Mouse (Mus musculus): ENCODE measurements around the gene Slc2a12. TPM values are rescaled to one million over a fixed set of nuclear protein-coding genes. Genes with fewer than 3 reads are reported as not detected.
A peak's percentile ranks its signal among the peaks of the same experiment; 100 is the strongest.

Slc2a12 gene
- polyA plus RNA-seq, 1 experiment = 0.01 TPM

DNA sequence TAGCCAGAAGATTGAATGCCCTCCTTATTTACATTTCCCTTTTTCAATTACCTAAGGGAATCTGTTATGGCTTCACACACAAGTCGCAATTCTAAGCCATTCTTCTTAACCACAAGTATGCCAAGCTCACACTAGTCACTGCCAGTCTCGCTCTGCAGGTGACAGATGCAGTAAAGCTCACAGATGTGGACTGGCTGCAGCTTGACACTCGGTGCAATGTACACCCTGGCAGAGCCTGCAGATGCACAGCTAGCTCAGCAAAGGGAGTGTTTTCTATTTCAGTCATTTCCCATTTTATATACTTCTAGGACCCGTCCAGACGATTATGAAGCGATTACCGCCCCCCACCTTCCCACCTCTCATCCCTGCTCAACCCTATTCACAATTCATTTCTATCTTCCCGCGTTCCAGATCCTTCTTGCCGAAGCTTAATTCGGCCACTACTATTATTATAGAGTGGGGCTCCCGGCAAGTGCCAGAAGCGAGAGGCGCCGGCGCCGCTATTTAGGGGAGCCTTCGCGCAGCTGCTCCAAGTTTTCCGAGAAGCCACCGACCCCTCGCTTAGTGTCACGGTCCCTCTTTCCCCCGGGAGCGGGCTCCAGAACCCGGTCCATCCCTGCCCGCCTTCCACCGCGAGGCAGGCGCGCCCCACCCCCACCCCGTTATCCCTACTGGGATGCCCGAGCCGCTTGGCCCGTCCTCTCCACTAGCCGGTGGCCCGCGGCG is 85.6 kb downstream of the Slc2a12 start:
- peak overlapping the region; percentile 70 for H3K4me2 ChIP-seq (ENCODE audit: low read depth)
- no peaks in the 10 kb centered on the region for H3K27me3 ChIP-seq (ENCODE audit: control insufficient read depth, insufficient read depth, insufficient read length)
- H3K4me3 ChIP-seq = peak overlapping the region; percentile 90
- TF ChIP-seq POLR2AphosphoS2 (IDR thresholded peaks at IDR 0.05; ENCODE audit: insufficient read length, low read depth) (peak; percentile 53), POLR2A (IDR thresholded peaks at IDR 0.05; ENCODE audit: insufficient read length, low read depth) (peak; percentile 54), MYOG (IDR thresholded peaks at IDR 0.05; ENCODE audit: control insufficient read depth in 1 of 3, insufficient read depth in 1 of 3, insufficient read length in 2 of 3, low read depth in 2 of 3) (peak in 2 of 3 experiments; percentile 29 to 72), REST (IDR thresholded peaks at IDR 0.05; ENCODE audit: insufficient read depth, insufficient read length) (no peak), MYOD1 (IDR thresholded peaks at IDR 0.05; ENCODE audit: control insufficient read depth in 1 of 3, insufficient read length in 2 of 3, low read depth in 2 of 3) (peak in 2 of 3 experiments; percentile 62 to 67)
- H3ac ChIP-seq (ENCODE audit: control insufficient read depth, insufficient read length) = peak overlapping the region; percentile 87
- peaks cover 53% of the 10 kb centered on the region for H3K79me2 ChIP-seq (ENCODE audit: control insufficient read depth, insufficient read depth)
- no peaks in the 10 kb centered on the region for H3K36me3 ChIP-seq (ENCODE audit: control insufficient read depth, insufficient read depth)

DNA sequence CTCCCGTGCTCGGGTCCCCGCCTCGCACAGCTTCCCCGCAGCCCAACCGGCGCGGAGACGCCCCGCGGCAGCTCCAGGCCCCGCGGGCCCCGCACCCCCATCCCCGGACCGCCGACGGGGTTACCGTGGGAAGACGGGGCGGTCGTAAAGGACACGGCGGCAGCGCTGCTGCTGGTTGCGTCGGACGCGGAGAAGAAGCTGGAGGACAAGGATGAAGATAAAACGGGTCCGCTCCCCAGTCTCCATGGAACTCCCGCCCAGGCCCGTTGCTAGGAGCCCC is 86.1 kb downstream of the Slc2a12 start:
- Histone ChIP-seq H3K27me3 (ENCODE audit: control insufficient read depth, insufficient read depth, insufficient read length) (no peaks in the 10 kb centered on the region), H3K36me3 (ENCODE audit: control insufficient read depth, insufficient read depth) (no peaks in the 10 kb centered on the region), H3K79me2 (ENCODE audit: control insufficient read depth, insufficient read depth) (peaks cover 48% of the 10 kb centered on the region), H3K4me2 (ENCODE audit: low read depth) (no peak overlapping the region), H3K4me3 (peak overlapping the region; percentile 90), H3ac (ENCODE audit: control insufficient read depth, insufficient read length) (peak overlapping the region; percentile 87)
- TF ChIP-seq MYOD1 (IDR thresholded peaks at IDR 0.05; ENCODE audit: control insufficient read depth in 1 of 3, insufficient read length in 2 of 3, low read depth in 2 of 3) = no peak
- no peak for TF ChIP-seq REST (IDR thresholded peaks at IDR 0.05; ENCODE audit: insufficient read depth, insufficient read length)
- TF ChIP-seq POLR2A (IDR thresholded peaks at IDR 0.05; ENCODE audit: insufficient read length, low read depth) = no peak
- no peak for TF ChIP-seq USF1 (IDR thresholded peaks at IDR 0.05; ENCODE audit: low read depth)

DNA sequence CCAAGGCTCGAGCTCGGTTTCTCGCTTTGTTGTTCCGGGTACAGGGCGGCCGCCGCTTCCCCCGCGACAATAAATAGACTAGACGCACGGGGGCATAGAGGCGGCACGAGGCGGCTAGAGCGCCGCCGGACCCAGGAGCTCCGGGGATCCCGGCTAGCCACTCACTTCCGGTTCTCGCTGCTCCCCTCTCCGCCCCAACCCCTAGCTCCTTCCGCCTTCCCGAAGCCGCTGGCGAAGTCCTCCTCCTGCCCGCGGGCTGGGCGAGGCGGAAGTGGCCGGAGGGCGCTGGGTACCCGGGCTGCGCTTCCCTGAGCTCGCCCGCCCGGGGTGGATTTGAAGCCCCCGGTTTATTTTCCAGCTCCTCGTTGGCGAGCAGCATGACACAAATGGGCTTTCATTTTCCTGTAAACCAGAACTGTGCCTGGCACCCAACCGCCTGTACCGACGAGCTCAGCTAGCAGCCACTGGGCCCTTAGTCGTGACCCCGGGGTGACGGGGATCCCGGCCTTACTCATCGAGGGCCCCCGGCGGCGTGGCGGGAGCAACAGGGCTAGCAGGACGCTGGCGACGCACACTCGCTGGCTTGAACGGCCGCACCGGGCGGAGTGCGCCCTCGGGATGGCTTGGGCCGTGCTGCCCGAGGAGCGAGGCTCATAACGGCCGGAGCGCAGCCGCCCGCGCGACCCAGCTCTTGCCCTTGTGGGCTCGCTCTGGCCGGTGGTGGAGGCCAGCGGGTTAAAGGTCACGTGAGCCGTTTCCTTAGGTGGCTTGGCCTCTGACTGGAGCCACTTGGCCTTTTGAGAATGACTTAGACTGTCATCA is 86.7 kb downstream of the Slc2a12 start, which contains the start of gene Tbpl1:
TSS of gene Tbpl1 (minus strand) at position 667 of the 822 bp plus-strand sequence.
- TF ChIP-seq TCF12 (IDR thresholded peaks at IDR 0.05; ENCODE audit: insufficient read depth, poor library complexity, severe bottlenecking) = no peak
- no peak for TF ChIP-seq TCF3 (IDR thresholded peaks at IDR 0.05; ENCODE audit: insufficient read length, low read depth)
- TF ChIP-seq POLR2A (IDR thresholded peaks at IDR 0.05; ENCODE audit: insufficient read length, low read depth) = peak; percentile 72
- no peak for TF ChIP-seq E2F4 (IDR thresholded peaks at IDR 0.05; ENCODE audit: insufficient read depth)
- peak in 1 of 3 experiments; percentile 24 for TF ChIP-seq MYOG (IDR thresholded peaks at IDR 0.05; ENCODE audit: control insufficient read depth in 1 of 3, insufficient read depth in 1 of 3, insufficient read length in 2 of 3, low read depth in 2 of 3)
- peak; percentile 75 for TF ChIP-seq USF1 (IDR thresholded peaks at IDR 0.05; ENCODE audit: low read depth)
- no peak for TF ChIP-seq REST (IDR thresholded peaks at IDR 0.05; ENCODE audit: insufficient read depth, insufficient read length)
- peak; percentile 47 for TF ChIP-seq POLR2AphosphoS2 (IDR thresholded peaks at IDR 0.05; ENCODE audit: insufficient read length, low read depth)
- Histone ChIP-seq H3K4me2 (ENCODE audit: low read depth) (peak within 1 kb of the TSS; percentile 80), H3K4me3 (peak within 1 kb of the TSS; percentile 90), H3ac (ENCODE audit: control insufficient read depth, insufficient read length) (peak within 1 kb of the TSS; percentile 87), H3K27me3 (ENCODE audit: control insufficient read depth, insufficient read depth, insufficient read length) (no peaks in the 10 kb centered on the region), H3K79me2 (ENCODE audit: control insufficient read depth, insufficient read depth) (peaks cover 42% of the 10 kb centered on the region), H3K36me3 (ENCODE audit: control insufficient read depth, insufficient read depth) (no peaks in the 10 kb centered on the region)

DNA sequence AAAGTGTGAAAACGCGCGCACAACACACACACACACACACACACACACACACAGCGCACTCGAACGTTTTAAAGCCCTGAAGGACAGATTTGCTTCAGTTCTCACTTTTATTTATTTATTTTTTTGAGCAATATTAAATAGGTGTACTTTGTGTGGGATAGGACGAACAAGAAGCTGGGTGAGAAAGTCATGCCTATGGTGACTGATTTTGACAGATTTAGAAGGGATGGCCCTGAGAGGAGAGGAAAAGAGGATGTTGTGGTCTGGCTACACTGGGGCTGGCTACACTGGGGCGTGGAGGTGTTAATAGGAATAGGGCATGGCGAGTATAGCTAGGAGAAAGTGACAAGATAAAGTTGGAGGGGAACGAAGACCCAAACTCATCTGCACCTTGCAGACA is 87.4 kb downstream of the Slc2a12 start:
- H3K4me2 ChIP-seq (ENCODE audit: low read depth) = peak overlapping the region; percentile 80
- TF ChIP-seq TCF12 (IDR thresholded peaks at IDR 0.05; ENCODE audit: insufficient read depth, poor library complexity, severe bottlenecking) = no peak
- TF ChIP-seq POLR2AphosphoS2 (IDR thresholded peaks at IDR 0.05; ENCODE audit: insufficient read length, low read depth) = peak; percentile 22

DNA sequence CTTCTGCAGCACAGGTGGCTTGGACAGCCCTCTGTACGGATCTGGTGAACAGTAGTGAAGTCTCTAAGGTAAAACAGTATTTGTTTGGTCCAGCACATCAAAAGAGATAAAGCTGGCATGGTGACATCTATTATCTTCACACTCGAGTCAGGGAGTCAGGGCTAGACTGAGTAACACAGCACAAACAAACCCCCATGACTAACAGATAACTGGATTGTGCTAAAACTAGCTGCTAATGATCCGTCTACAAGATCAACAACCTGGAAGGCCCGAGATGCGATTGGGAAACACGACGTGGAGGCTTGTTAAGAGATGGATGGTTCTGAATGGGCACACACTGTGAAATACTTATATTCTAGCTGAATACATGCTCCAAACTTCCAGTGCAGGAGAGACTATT is 101.1 kb downstream of the Slc2a12 start:
- H3K27me3 ChIP-seq (ENCODE audit: control insufficient read depth, insufficient read depth, insufficient read length) = peaks cover 25% of the 10 kb centered on the region
- H3K36me3 ChIP-seq (ENCODE audit: control insufficient read depth, insufficient read depth) = no peaks in the 10 kb centered on the region
- H3K79me2 ChIP-seq (ENCODE audit: control insufficient read depth, insufficient read depth) = no peaks in the 10 kb centered on the region
- H3K4me3 ChIP-seq = no peak overlapping the region
- TF ChIP-seq CEBPB (IDR thresholded peaks at IDR 0.05; ENCODE audit: insufficient read depth, poor library complexity, severe bottlenecking) (no peak), TCF3 (IDR thresholded peaks at IDR 0.05; ENCODE audit: insufficient read length, low read depth) (no peak), E2F4 (IDR thresholded peaks at IDR 0.05; ENCODE audit: insufficient read depth) (no peak), REST (IDR thresholded peaks at IDR 0.05; ENCODE audit: insufficient read depth, insufficient read length) (no peak), POLR2A (IDR thresholded peaks at IDR 0.05; ENCODE audit: insufficient read length, low read depth) (no peak), TCF12 (IDR thresholded peaks at IDR 0.05; ENCODE audit: insufficient read depth, poor library complexity, severe bottlenecking) (no peak), USF1 (IDR thresholded peaks at IDR 0.05; ENCODE audit: low read depth) (no peak), MYOD1 (IDR thresholded peaks at IDR 0.05; ENCODE audit: control insufficient read depth in 1 of 3, insufficient read length in 2 of 3, low read depth in 2 of 3) (no peak), MYOG (IDR thresholded peaks at IDR 0.05; ENCODE audit: control insufficient read depth in 1 of 3, insufficient read depth in 1 of 3, insufficient read length in 2 of 3, low read depth in 2 of 3) (no peak), MAX (IDR thresholded peaks at IDR 0.05; ENCODE audit: low read depth) (no peak)
- H3ac ChIP-seq (ENCODE audit: control insufficient read depth, insufficient read length) = no peak overlapping the region
- no peak overlapping the region for H3K4me2 ChIP-seq (ENCODE audit: low read depth)

More for the DNA sequence above, 87.4 kb downstream of the Slc2a12 start:
- peak overlapping the region; percentile 87 for H3ac ChIP-seq (ENCODE audit: control insufficient read depth, insufficient read length)
- H3K79me2 ChIP-seq (ENCODE audit: control insufficient read depth, insufficient read depth) = peaks cover 35% of the 10 kb centered on the region
- peak overlapping the region; percentile 90 for H3K4me3 ChIP-seq
- no peaks in the 10 kb centered on the region for H3K36me3 ChIP-seq (ENCODE audit: control insufficient read depth, insufficient read depth)
- H3K27me3 ChIP-seq (ENCODE audit: control insufficient read depth, insufficient read depth, insufficient read length) = no peaks in the 10 kb centered on the region
